Mouse (Mus musculus) heart, postnatal 0 days (tissue): ENCODE measurements around the gene Nf2. TPM values are rescaled to one million over a fixed set of nuclear protein-coding genes. Genes with fewer than 3 reads are reported as not detected.
"Not testable (repeated sequence)": the region's sequence is repeated elsewhere in the genome, so short reads cannot be mapped to it uniquely, and the experiment has no call there.

Experiments
- ATAC-seq: fragments of 200-750 bp; cut with Nextera tagmentation; 2 replicates; pipeline ENCODE4 v1.8.0; 2017; ENCODE audit warnings: low read depth, moderate number of reproducible peaks, moderate library complexity; ENCODE audit not compliant: insufficient read depth
- DNase-seq: peaks from one replicate; pipeline ENCODE4 v3.0.0-alpha.2; 2016; ENCODE audit warnings: low spot score
- H3K27ac ChIP-seq: fragments of 300-500 bp; sonication (generic); 2 replicates; pipeline ENCODE4 v1.5.1; 2014; ENCODE audit warnings: low read depth, mild to moderate bottlenecking
- H3K27me3 ChIP-seq: fragments of 300-500 bp; sonication (generic); 2 replicates; pipeline ENCODE4 v1.6.1; 2014; ENCODE audit warnings: low read length, mixed read lengths; ENCODE audit not compliant: control insufficient read depth, insufficient read depth
- H3K36me3 ChIP-seq: fragments of 300-500 bp; sonication (generic); replicated peaks from 2 replicates; pipeline ENCODE4 v1.6.1; 2014; ENCODE audit warnings: low read length, mixed read lengths; ENCODE audit not compliant: control insufficient read depth, insufficient read depth
- H3K4me1 ChIP-seq: fragments of 300-500 bp; sonication (generic); 2 replicates; pipeline ENCODE4 v1.6.1; 2014; ENCODE audit warnings: antibody characterized with exemption; ENCODE audit not compliant: control insufficient read depth, insufficient read depth
- H3K4me2 ChIP-seq: fragments of 300-500 bp; sonication (generic); 2 replicates; pipeline ENCODE4 v1.6.1; 2014; ENCODE audit warnings: low read depth, mild to moderate bottlenecking, low read length, moderate library complexity
- H3K4me3 ChIP-seq: fragments of 300-500 bp; sonication (generic); 2 replicates; pipeline ENCODE4 v1.5.1; 2014; ENCODE audit warnings: low read depth, low read length
- H3K9ac ChIP-seq: fragments of 300-500 bp; sonication (generic); replicated peaks from 2 replicates; pipeline ENCODE4 v1.6.1; 2014; ENCODE audit warnings: low read depth, low read length, mixed read lengths
- H3K9me3 ChIP-seq: fragments of 300-500 bp; sonication (generic); replicated peaks from 2 replicates; pipeline ENCODE4 v1.6.1; 2016; ENCODE audit warnings: low read length; ENCODE audit not compliant: control insufficient read depth
- CTCF ChIP-seq: IDR thresholded peaks from 2 replicates; pipeline ENCODE4 v1.5.1; 2016; ENCODE audit warnings: antibody characterized with exemption, control low read depth, low read depth
- EP300 ChIP-seq: IDR thresholded peaks from 2 replicates; pipeline ENCODE4 v1.6.1; 2016; ENCODE audit warnings: antibody characterized with exemption, low read depth
- WGBS: fragments of 180-500 bp; shearing (Covaris S2); extraction: QIAGEN DNeasy Blood & Tissue Kit; methylation state at CpG from one replicate; pipeline ENCODE4 v1.1.7; 2014; 5-methylcytosine and 5-hydroxymethylcytosine counted together
- polyA plus RNA-seq: library from polyadenylated mRNA; unstranded; fragments of >200 nt; fragmentation: Nextera tagmentation; extraction: Ambion mirVana; gene quantifications from 2 replicates; pipeline ENCODE4 v1.2.1, GENCODE M21; 2015
- total RNA-seq: library from RNA; depleted of rRNA; stranded (reverse); fragments of >200 nt; gene quantifications from 2 replicates; pipeline ENCODE4 v1.2.3, GENCODE M21; 2014; ENCODE audit warnings: low replicate concordance

Nf2 gene
- total and polyA plus RNA-seq, 2 experiments from 2014 or later = 36.7 to 56.3 TPM

GRCm38 (mm10) chr11:4803008-4803407 lies 46.3 kb downstream of the Nf2 start:
- Histone ChIP-seq H3K27me3 (no peaks in the 10 kb centered on the region), H3K27ac (no peak overlapping the region), H3K4me2 (no peak overlapping the region), H3K4me3 (no peak overlapping the region), H3K4me1 (0 out of 2 replicates have a peak, but pooled peaks cover 3% of the 10 kb centered on the region), H3K9me3 (no peaks in the 10 kb centered on the region), H3K9ac (no peak overlapping the region), H3K36me3 (peaks cover 45% of the 10 kb centered on the region; the same call in 1 of the 2 replicates)
- DNase-seq (no peak), ATAC-seq (no peak)
- TF ChIP-seq CTCF (no peak), EP300 (no peak)
- 69% methylated on average over 9 of the region's 9 CpGs for WGBS

- H3K4me2 ChIP-seq, H3K9me3 ChIP-seq, ATAC-seq, H3K9ac ChIP-seq, H3K4me3 ChIP-seq, H3K27ac ChIP-seq, H3K27me3 ChIP-seq, H3K4me1 ChIP-seq, DNase-seq: not testable (repeated sequence)
- H3K36me3 ChIP-seq = peaks cover 45% of the 10 kb centered on the region; the same call in 1 of the 2 replicates
- 90% methylated on average over 2 of the region's 2 CpGs for WGBS
Measured at GRCm38 (mm10) chr11:4802401-4802800, 46.9 kb downstream of the Nf2 start.

DNA sequence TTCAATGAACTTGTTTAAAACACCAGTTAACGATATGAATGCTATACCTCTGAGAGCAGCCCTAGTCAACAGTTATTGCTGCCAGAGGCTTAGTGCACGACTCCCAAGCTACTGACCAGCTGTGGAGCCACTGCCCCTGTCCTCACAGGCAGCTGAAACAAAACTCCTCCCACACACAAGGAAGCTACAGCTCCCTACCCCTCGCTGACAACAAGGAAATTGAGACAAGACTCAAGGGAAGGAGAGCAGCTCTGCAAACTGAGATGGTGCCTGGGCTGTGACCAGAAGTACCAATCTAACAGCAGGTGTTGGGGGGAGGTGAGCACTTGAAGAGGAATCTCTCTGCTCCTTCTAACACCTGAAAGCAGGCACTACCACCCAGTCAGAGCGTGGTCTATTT lies 48.7 kb downstream of the Nf2 start:
- no peak overlapping the region for H3K9ac ChIP-seq
- TF ChIP-seq EP300 (no peak), CTCF (no peak)
- no peaks in the 10 kb centered on the region for H3K9me3 ChIP-seq
- H3K4me3 ChIP-seq = no peak overlapping the region
- 0 out of 2 replicates have a peak, but pooled peaks cover 3% of the 10 kb centered on the region for H3K4me1 ChIP-seq
- WGBS = 52% methylated on average over 4 of the region's 4 CpGs
- DNase-seq (no peak), ATAC-seq (no peak)
- H3K27ac ChIP-seq = no peak overlapping the region
- H3K27me3 ChIP-seq = no peaks in the 10 kb centered on the region
- no peak overlapping the region for H3K4me2 ChIP-seq
- peaks cover 37% of the 10 kb centered on the region; the same call in 1 of the 2 replicates for H3K36me3 ChIP-seq

- 53% methylated on average over 3 of the region's 3 CpGs for WGBS
- no peak overlapping the region for H3K4me2 ChIP-seq
- no peak overlapping the region for H3K4me3 ChIP-seq
- H3K36me3 ChIP-seq = peaks cover 54% of the 10 kb centered on the region
- H3K9ac ChIP-seq = no peak overlapping the region
- no peaks in the 10 kb centered on the region for H3K9me3 ChIP-seq
- DNase-seq = no peak
- no peak for ATAC-seq
- TF ChIP-seq CTCF = no peak
- TF ChIP-seq EP300 = no peak
- H3K4me1 ChIP-seq = no peaks in the 10 kb centered on the region
- H3K27ac ChIP-seq = no peak overlapping the region
- H3K27me3 ChIP-seq = no peaks in the 10 kb centered on the region
Measured at GRCm38 (mm10) chr11:4793006-4793405, 56.3 kb downstream of the Nf2 start.

DNA sequence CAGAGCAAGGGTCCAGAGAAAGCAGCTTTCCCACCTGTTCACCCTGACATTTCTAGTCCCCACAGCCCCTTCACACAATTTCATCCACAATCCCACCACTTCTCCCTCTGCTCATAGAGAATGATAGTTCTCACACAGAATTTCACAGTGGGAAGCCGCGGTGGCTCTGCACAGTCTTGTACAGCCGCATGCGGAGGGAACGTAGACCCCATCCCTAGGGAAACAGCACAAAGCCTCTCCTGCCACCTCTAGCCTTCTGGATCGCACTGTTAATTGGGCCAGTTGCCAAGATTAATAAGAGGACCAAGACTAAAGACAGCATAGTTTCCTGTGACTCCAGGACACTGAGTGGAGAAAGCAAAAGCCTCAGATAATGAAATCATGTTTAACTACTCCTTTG lies 57.8 kb downstream of the Nf2 start:
- Histone ChIP-seq H3K4me2 (no peak overlapping the region), H3K4me1 (no peaks in the 10 kb centered on the region), H3K4me3 (no peak overlapping the region), H3K36me3 (peaks cover 64% of the 10 kb centered on the region), H3K27me3 (no peaks in the 10 kb centered on the region), H3K27ac (no peak overlapping the region), H3K9me3 (no peaks in the 10 kb centered on the region), H3K9ac (no peak overlapping the region)
- ATAC-seq = no peak
- no peak for DNase-seq
- 59% methylated on average over 6 of the region's 6 CpGs for WGBS
- no peak for TF ChIP-seq CTCF
- no peak for TF ChIP-seq EP300

- no peak for DNase-seq
- TF ChIP-seq EP300 = no peak
- no peak for TF ChIP-seq CTCF
- Histone ChIP-seq H3K4me1 (no peaks in the 10 kb centered on the region), H3K36me3 (peaks cover 73% of the 10 kb centered on the region), H3K4me3 (no peak overlapping the region), H3K27ac (no peak overlapping the region), H3K4me2 (no peak overlapping the region), H3K27me3 (no peaks in the 10 kb centered on the region), H3K9me3 (no peaks in the 10 kb centered on the region), H3K9ac (no peak overlapping the region)
- 82% methylated on average over 5 of the region's 5 CpGs for WGBS
- ATAC-seq = no peak
Measured at GRCm38 (mm10) chr11:4789691-4790090, 59.6 kb downstream of the Nf2 start.
